Mouse (Mus musculus) left cerebral cortex, postnatal 14 days (tissue): ENCODE results near the gene Nexn. TPM values are rescaled to one million over a fixed set of nuclear protein-coding genes. Genes with fewer than 3 reads are reported as not detected.

Experiments
- DNase-seq, 2 experiments: peaks; one replicate each; pipeline ENCODE4 v3.0.0; 2021 to 2022; ENCODE audit warnings: low spot score in 2 of 2, mixed read lengths in 1 of 2
- intact Hi-C: fragments of 180-260 bp; cut with DNase I; formaldehyde crosslinking; loops from one replicate; pipeline ENCODE4 v1.15.1; 2025
- total RNA-seq, 2 experiments: library from RNA; stranded (reverse); gene quantifications; 2 replicates each; pipeline ENCODE4 v1.2.3; 2021

Gene Nexn
- total RNA-seq, 2 experiments from 2014 or later, result 1.6 to 1.8 TPM

DNA sequence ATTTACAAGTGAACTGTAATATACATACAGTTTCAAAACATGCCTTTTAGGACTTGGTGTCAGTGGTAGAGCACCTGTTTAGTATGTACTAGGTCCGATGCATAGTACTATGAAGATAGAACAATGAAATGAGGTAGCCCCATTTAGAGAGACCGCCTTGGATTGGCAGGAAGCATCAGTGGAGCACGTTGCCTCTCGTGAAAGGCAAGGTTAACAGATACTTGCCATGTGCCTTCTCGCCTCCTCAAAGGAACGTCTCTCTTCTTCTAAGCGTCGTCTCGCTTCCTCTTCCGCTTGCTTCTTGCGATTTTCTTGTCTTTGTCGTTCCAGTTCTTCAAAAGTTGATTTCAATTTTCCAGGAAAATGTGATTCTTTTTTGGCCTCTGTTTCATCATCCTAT, 18.4 kb downstream of the Nexn start:
- no peak for DNase-seq
- intact Hi-C loops, result no loop called here

DNA sequence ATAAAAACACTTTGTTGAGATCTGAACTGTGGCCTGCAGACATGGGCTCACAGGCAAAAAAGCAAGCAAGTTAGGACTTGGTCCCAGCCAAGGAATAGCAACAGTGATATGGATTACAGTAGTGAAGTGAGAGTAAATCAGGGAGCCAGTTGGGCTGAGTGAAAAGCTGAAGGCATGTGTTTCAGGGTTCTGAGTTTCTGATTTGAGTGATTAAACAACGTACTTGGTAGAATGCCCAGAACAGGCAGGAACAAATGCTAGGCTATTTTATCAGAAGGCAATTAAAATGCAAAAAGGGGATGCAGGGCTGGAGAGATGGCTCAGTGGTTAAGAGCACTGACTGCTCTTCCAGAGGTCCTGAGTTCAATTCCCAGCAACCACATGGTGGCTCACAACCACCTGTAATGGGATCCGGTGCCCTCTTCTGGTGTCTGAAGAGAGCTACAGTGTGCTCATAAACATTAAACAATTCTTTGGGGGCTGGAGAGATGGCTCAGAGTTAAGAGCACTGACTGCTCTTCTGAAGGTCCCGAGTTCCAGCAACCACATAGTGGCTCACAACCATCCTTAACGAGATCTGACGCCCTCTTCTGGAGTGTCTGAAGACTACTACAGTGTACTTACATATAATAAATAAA, 20.8 kb downstream of the Nexn start:
- no peak for DNase-seq
- intact Hi-C loops, result no loop called here

DNA sequence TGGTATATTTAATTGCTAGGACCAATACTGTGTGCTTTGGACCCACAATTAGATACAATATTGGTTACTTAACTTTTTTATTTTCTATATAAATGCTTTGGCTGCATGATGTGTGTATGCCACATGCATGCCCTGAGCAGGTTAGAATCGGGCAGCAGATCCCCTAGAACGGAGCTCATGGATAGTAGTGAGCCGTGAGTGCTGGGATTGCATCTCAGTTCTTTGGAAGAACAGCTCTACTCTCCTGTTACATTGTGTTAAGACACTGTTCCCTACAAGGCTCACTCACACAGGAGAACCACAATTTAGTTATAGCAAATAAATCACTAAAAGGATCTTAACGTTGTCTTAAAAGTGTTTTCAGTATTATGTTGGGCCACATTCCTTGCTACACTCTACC, 22.8 kb downstream of the Nexn start:
- intact Hi-C loops, result no loop called here
- no peak for DNase-seq

DNA sequence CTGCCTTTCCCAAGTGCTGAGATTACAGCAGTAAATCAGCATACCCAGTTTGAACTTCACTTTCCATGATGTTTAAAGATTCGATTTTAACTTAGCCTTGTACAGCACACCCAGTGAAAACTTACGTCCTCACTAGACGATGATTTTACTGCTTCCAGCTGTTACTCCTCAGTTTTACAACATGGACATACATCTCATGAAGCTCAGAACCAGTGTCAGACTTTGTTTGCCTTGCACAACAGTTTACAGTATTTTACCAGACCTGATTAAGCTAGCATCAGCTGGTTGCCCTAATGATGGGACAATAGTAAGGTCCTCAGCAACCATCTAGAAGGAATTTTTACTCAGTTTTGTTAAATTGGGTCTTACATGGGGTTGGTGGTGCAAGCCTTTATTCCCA, 25.1 kb downstream of the Nexn start:
- no peak for DNase-seq
- intact Hi-C loops, result no loop called here

DNA sequence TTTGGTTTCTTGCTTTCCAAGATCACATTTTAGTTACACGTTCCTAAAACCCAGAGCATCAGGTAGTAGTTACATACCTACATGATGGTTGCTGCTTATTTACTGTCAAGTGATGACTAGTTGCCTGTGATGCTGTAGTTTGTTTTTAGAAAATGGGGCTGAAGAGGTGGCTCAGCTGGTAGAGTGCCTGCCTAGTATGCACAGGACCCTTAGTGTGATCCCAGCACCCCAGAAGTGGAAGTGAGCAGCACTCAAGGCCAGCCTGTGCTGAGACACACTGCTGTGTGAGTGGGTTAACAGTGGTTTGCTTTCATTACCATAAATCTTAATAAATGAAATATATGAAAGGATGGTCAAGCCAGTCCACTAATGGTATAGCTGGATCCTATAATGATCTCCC, 26.6 kb downstream of the Nexn start:
- intact Hi-C loops, result no loop called here
- DNase-seq, result no peak

DNA sequence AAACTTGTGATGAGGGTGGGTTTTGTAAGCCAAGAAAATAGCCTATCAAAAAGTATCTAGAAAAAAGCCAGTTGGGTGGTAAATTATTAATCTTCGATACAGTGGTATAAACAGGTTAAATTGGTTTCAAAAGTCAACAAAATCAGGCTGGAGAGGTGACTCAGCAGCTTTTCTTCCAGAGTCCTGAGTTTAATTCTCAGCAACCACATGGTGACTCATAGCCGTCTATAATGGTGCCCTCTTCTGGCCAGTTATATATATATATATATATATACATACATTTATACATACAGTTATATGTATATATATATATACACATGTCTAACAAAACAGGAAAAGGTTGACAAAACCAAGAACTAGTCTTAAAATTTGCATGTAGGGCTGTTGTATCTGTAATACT, 27.3 kb downstream of the Nexn start:
- intact Hi-C loops, result no loop called here
- DNase-seq, result no peak

DNA sequence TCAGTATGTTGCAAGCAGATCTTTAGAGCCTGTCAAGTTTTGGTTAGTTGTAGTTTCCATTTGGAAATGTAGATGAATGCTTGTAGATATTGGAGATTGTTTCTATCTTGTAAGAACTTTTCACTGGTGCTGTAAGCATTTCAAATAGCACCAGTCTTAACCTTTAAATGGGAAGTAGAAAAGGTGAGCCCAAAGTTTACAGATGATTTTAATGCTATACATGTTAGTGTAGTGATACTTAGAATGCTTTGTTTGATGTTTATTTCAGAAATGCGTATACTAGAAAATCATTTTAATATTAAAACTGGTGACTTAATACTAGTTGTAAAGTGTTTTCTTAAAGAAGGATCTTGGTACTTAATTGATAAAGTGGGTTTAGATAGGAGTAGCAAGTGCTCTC, 30.3 kb downstream of the Nexn start:
- intact Hi-C loops, result no loop called here
- no peak for DNase-seq

DNA sequence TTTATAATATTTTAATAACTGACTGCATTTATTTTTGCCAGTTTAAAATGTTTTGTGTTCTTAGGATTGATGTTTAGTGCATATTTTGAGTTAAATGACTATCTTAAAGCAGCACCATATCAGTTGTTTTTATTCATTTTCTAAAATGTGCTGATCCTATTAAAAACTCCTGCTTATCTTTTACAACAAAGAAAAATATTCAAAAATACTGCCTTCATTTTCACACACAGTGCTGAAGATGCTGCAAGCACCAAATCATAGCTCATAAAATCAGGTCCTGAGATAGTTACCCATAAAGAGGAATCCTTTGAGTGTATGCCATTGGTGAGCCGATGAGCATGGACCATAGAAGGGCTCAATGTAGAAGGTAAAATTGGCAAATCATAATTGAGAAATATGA, 30.9 kb downstream of the Nexn start:
- no peak for DNase-seq
- intact Hi-C loops, result no loop called here

DNA sequence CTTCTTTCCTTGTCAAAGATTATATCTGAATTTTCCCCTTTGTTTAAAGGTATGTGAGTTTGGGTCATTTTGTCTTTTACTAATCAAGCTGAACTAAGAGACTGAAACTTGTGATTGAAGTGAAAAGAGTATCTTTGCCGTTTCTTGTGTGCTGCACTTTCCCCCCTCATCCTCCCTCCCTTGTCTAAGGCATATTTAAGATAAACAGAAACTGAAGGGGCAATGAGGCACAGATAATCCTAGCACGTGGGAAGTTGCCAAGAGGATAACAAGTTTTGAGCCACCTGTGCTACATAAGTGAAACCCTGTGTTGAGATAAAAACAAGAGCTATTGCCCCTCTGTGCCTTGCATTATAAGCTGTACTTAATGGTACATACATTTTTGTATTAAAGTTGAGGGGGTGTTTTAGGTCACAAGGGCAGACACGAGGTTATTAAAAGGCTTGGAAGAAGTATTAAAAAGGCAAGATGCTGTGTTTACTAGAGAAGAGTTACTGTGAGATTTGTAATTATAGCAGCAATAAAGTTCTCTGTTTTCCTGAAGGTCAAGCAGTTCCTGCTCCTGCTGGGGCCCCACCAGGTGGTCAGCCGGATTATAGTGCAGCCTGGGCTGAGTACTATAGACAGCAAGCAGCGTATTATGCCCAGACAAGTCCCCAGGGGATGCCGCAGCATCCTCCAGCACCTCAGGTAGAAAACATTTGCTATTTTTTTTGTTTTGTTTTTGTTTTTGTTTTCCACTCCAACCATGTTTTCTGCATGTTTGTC, 34.6 kb downstream of the Nexn start:
- intact Hi-C loops, result no loop called here

DNA sequence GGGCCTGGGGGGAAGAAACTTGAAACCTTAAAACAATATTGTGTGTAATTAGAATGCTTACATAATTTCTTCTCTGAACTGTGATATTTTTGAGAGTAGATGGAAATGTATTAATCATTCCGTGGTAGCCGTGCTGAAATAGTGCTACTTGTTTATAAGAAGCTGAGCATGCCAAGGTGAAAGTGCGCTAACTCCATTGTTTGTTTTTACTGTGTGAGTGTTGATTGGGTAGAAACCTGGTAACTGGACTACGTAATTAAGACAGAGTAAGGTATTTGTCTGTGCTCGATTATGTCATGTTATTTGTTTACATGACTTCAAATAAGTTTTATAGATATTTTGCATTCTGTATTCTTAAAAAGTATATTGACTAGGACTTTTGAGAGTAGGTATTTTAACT, 36.9 kb downstream of the Nexn start:
- intact Hi-C loops, result loop anchor here (5.0 to 10.0 kb wide), 2 partner anchors 117 to 146 kb away; no protein-coding TSS in a partner anchor
- no peak for DNase-seq

More for the DNA sequence above, 34.6 kb downstream of the Nexn start:
- no peak for DNase-seq

DNA sequence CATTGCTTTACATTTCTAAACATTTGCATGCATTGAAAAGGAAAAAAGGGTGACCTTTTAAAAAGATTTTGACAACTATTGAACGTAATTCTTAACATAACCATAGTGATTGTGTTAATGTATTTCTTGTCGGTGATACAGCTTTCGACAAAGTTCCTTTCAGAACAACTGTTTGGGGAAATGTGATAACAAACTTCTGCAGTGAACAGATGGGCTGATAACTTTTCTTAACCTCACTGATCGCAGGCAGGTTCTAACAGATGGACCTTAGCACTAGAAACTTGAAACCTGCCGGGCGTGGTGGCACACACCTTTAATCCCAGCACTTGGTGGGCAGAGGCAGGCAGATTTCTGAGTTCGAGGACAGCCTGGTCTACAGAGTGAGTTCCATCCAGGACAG, 37.3 kb downstream of the Nexn start:
- intact Hi-C loops, result loop anchor here (5.0 to 10.0 kb wide), 2 partner anchors 117 to 146 kb away; no protein-coding TSS in a partner anchor
- no peak for DNase-seq

DNA sequence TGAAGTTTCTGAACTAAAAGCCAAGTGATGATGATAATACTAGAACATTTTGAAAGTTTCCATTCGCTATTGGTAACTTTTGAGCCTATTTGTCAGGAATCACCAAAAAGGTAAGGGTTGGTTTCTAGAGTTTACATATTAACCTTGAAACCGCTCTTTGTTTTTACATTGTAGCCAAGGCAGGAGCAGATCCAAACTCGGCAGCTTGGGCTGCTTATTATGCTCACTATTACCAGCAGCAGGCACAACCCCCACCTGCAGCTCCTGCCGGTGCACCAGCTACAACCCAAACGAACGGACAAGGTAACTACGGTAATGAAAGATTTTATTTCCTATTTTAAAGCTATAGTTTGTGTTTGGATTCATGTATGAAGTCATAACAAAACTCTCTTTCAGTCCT, 40.2 kb downstream of the Nexn start:
- intact Hi-C loops, result loop anchor here (5.0 to 10.0 kb wide), 2 partner anchors 114 to 149 kb away; no protein-coding TSS in a partner anchor
- DNase-seq, result no peak

DNA sequence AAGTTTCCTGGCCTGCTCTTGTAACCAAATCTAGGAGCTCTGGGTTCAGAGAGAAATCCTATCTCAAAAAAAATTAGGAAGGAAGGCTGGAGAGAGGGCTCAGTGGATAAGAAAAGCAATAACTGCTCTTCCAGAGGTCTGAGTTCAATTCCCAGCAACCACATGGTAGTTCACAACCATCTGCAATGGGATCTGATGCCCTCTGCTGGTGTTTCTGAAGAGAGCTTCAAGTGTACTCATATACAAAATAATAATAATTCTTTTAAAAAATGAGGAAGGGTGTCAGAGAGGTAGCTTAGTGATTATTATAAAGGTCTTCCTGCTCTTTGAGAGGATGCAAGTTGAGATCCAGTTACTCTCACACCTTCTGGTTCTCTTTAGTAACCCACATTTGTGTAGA, 41.2 kb downstream of the Nexn start:
- DNase-seq, result no peak
- intact Hi-C loops, result loop anchor here (5.0 to 10.0 kb wide), 2 partner anchors 113 to 150 kb away; no protein-coding TSS in a partner anchor

DNA sequence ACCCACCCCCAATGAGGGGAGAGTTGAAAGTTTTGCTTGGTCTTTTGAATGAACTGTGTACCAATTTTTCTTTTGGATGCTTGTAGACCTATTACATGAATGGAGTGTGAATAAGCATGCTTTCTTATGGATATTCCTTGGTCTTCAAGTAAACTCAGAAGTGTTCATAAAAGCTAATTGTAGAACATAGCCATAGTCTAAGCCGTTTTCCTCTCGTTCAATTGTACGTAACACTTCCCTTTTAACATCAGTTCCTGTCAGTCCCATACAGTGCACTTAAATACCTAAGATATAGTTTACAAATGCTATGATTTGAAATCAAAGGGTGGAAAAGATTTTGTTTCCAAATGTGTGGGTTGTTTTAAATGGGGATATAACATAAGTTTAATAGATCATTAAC, 52.7 kb downstream of the Nexn start:
- intact Hi-C loops, result loop anchor here (5.0 kb wide), 1 partner anchor 101 kb away; no protein-coding TSS in a partner anchor
- no peak for DNase-seq

DNA sequence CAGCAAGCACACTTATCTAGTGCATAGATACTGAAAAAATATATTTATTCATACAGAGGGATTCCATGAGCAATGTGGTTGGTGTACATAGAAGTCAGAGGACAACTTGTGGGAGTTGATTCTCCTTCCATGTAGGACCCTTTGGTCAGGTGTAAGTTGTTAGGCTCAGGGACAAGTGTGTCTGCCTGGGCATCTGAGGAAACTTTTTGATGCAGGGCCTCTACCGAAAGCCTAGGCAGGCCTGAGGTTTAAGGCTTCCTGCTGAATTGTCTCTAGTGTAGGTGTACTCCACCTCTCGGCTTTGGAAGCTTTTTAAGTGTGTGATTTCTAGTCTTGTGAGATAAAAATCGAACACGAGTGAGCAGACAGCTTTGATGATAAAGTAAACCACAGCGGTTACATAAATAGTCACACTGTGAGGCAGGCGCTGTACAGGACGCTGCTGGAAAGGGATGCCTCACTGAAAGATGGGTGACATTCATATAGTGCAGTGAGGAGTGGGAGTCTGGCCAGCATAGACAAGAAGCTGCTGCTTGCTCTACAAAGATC, 54.3 kb downstream of the Nexn start:
- no peak for DNase-seq
- intact Hi-C loops, result loop anchor here (5.0 kb wide), 1 partner anchor 100 kb away; no protein-coding TSS in a partner anchor

DNA sequence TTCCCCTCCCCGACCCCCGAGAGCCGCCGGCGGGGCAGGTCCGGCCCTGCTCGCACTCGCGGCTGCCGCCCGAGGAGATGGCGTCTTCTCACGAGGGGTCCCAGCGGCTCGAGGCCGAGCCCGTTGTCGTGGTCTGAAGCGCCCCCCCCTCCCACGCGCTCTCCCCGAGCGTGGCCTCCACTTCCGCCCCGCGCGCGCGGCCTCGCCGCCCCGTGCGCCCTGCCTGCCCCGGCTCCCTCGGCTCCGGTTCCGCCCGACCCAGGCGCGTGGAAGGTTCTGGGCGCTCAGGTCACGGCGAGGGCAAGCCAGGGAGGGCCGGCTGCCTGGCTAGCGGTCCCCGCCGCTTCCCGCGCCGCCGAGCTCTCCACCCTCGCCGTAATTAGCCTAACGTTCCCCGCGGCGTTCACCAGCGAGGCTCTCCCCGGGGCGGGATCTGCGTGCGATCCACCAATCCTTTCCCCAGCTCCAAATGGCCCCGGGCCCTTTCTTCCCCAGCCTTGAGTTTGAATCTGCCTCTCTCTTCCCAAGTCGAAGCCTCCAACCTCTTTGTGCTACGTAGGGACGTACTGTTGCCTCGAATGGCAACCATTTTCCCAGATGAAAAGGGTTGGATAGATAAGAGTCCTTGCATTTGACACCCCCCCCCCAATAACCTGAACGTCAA, 55.3 kb downstream of the Nexn start:
- intact Hi-C loops, result loop anchor here (5.0 kb wide), 1 partner anchor 99 kb away; no protein-coding TSS in a partner anchor
- DNase-seq, result peak; percentile 66 to 72

DNA sequence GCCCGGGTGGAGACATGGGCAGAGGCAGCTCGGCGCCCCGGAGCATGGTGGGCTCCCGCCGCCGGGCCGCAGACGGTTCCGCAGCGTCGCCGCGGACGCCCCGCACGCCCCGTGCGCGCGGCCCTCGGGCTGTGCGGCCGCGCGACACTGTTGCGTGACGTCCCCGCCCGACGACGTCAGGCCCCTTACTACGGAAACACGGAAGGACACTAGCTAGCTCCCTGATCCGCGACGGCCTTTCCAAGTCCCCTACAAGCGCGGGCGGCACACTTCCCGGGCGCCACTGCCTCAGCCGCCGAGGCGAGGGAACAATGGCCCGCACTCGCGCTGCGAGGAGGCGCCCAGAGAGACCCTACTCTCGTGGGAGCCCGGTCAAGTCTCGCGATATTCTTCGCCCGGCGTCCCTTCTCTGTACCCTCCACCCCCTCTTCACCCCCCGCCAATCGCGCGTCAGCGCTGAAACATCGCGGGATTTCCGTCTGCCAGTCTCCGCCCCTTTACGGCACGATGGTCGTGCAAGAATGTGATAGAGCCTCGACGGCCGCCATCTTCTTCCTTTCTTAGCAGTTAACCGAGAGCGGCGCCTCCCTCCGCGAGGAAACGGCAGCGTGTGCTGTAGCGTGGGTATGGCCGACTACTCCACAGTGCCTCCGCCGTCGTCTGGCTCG, 56.0 kb downstream of the Nexn start, which contains the start of the genes Dnajb4 and Fubp1:
TSS of gene Dnajb4 (minus strand) at position 336 of the 668 bp plus-strand sequence.
TSS of gene Fubp1 (plus strand) at position 456 of the 668 bp plus-strand sequence.
- peak; percentile 99 for DNase-seq
- intact Hi-C loops, result loop anchor here (2.0 to 5.0 kb wide), 2 partner anchors 17 to 98 kb away; no protein-coding TSS in a partner anchor

DNA sequence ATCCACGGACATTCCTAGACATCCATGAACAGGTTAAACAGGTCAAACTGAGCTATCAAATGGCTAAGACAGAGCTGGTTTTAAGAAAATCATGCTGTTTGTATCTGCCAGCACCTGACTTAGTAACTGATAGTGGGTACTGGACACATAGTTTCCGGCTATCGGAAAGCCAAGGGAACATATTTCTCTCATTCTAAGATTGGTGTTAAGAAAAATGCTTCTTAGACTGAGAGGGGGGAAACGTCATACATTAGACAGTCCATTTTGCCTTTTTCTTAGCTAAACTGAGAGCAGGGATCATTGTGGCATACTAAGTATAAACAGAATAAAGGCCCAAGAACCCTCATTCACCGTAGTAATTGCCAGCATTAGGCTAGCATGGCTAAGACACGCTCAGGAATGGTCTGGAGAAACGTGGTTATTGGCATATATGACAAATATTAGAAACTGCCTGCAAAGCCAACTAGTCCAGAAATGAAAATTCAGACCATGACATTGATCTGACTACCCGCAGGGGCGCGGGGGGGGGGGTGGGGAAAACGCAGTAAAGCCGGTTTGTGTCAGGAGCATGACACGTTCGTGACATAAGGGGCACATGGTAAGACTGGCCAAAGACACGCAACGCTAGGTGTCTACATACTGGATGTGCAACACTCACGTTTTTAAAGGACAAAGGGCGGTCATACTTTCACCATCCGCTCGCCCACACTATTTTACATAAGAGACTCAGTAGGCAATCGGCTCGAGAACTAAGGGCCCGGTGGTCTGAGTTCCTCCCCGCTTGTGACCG, 56.8 kb downstream of the Nexn start:
- DNase-seq, result peak in 1 of 2 experiments; percentile 73
- intact Hi-C loops, result loop anchor here (2.0 kb wide), 1 partner anchor 17 kb away; no protein-coding TSS in a partner anchor
